Mouse (Mus musculus) embryonic fibroblast, embryonic 13.5 days (primary cell): ENCODE measurements at regions not wholly inside any gene's neighbourhood (a gene's known extent, or its start where the extent isn't known, plus 50 kb on each side); places are given as distances from the start of the nearest gene placed in this dataset.

Experiments used
- H3K27ac ChIP-seq: 2 replicates; pipeline ENCODE4 v1.5.1; 2012; ENCODE audit warnings: low read length, control low read depth, inconsistent platforms; ENCODE audit not compliant: insufficient read depth
- H3K4me1 ChIP-seq: 2 replicates; pipeline ENCODE4 v1.6.1; 2011; ENCODE audit warnings: low read length; ENCODE audit not compliant: control insufficient read depth, insufficient read depth
- H3K4me3 ChIP-seq: 2 replicates; pipeline ENCODE4 v1.5.1; 2011; ENCODE audit warnings: mild to moderate bottlenecking, control low read depth, low read length; ENCODE audit not compliant: insufficient read depth
- CTCF ChIP-seq: IDR thresholded peaks from 2 replicates; pipeline ENCODE4 v1.5.1; 2011; ENCODE audit warnings: mild to moderate bottlenecking, control low read depth, low read length, moderate library complexity, borderline replicate concordance; ENCODE audit not compliant: insufficient read depth
- POLR2A ChIP-seq: IDR thresholded peaks from 2 replicates; pipeline ENCODE4 v1.6.1; 2011; ENCODE audit warnings: low read depth, mild to moderate bottlenecking, control low read depth, low read length, moderate library complexity

- no peaks in the 10 kb centered on the region for H3K4me1 ChIP-seq
- TF ChIP-seq CTCF = no peak
- H3K4me3 ChIP-seq = no peak overlapping the region
- no peak overlapping the region for H3K27ac ChIP-seq
Observed at GRCm38 (mm10) chr11:56636606-56637226, 374.5 kb upstream of the Gria1 start.

DNA sequence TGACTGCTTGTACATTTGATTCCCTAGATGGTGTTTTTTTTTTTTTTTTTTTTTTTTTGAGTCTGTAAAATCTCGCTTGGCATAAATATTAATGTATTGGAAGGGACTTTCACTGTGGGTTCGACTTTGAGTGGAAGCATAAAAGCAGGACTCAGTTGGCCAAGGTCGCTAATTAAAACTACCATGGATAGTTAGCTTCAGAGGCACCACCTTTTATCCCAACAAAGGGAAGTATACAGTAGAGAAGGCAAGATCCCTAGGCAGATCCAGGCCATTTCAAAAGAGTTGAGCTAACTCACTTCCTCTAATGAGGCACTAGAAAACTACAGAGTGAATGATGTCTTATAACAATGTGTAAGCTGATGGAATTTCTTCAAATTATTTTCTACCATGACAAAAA lies 369.5 kb upstream of the Gria1 start:
- no peak overlapping the region for H3K4me3 ChIP-seq
- no peaks in the 10 kb centered on the region for H3K4me1 ChIP-seq
- no peak overlapping the region for H3K27ac ChIP-seq
- TF ChIP-seq POLR2A = no peak
- TF ChIP-seq CTCF = no peak
